Mouse (Mus musculus) spleen, postnatal 10 days (tissue): ENCODE data around the gene S100a10.
A peak's percentile ranks its signal among the peaks of the same experiment; 100 is the strongest.
"Not testable (repeated sequence)": the region's sequence is repeated elsewhere in the genome, so short reads cannot be mapped to it uniquely, and the experiment has no call there.

ENCODE experiments used
- DNase-seq, 2 experiments: peaks; one replicate each; pipeline ENCODE4 v3.0.0; 2021 to 2022; ENCODE audit warnings: low spot score in 2 of 2

The S100a10 gene

DNA sequence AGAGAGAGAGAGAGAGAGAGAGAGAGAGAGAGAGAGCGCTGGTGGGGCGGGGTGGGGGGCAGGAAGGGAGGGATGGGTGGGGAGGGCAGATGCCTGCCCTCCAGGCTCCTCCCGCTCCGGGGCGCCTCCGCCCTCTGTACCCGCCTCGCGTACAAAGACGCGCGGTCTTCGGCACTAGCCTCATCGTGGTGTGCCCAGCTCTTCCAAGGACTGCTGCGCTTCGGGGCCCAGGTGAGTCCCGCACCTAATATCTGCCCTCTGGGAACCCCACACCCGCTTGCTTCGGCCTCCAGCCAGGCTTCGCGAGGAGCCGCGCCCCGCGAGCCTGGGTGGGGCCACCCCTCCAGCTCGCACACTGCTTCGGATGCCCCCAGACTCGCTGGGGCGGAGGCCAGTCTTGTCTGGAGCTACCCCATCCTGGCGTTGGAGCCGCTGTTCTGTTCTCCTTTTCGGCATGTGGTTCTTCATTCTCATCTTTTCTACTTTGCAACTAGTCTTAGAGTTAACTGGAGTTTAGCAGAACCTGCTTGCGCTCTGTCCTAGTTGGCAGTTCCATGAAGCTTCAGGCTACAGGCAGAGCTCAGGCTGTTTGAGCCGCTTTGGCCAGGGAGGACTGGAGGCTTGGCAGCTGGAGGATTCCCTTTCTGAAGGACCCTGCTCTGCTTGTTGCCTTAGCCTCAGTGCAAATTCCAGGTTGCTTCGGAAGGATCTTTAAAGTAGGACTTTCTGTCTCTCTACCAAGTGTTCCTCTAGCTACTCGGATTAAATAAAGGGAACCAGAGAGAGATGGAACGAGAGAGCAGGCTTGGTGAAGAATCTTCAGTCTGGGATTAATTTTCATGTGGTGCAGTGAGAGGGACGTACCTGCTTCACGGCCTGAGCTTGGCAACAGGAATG lies at the start of gene S100a10:
S100a10 (plus strand) TSS at position 100 of the 897 bp plus-strand sequence.
- peak; percentile 47 to 71 for DNase-seq

DNA sequence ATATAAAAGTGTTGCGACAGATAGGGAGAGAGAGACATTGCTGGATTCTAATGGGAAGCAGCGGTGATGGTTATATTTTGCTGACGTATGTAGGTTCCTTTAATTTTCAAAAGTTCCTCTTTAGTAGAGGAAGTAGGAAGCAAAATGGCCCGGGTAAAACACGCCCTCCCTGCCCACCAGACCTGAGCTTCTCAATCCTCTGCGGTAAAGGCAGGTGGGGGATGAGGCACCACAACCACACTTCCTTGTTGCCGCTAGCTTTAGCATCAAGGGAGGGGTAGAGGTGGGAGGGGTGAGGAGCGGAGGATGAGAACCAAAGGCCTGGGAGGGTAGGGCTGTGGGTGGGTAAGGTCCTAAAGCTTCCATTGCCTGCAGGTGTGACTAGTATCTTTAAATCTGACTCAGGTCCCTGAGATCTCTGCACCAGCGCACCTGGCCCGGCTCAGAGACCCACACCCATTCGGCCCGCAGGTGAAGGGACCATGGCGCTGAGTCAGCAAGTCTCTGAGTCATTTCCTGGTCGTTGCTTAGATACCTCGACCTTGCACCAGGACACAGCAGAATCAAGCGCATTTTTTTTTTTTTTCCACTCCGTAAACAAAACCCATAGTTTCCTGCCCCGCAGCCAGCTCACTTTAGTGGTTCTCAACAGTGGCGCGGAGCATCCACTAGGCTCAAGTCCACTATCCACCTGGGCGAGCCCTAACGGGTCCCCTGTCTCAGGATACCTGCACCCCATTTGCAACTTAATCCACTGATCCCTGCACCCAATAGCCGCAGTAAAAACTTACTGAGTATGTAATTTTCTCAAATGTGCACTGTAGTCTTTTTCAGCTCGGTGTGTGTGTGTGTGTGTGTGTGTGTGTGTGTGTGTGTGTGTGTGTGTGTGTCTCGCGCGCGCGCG lies 48.7 kb upstream of the S100a10 start:
- DNase-seq, result peak; percentile 50 to 88

DNA sequence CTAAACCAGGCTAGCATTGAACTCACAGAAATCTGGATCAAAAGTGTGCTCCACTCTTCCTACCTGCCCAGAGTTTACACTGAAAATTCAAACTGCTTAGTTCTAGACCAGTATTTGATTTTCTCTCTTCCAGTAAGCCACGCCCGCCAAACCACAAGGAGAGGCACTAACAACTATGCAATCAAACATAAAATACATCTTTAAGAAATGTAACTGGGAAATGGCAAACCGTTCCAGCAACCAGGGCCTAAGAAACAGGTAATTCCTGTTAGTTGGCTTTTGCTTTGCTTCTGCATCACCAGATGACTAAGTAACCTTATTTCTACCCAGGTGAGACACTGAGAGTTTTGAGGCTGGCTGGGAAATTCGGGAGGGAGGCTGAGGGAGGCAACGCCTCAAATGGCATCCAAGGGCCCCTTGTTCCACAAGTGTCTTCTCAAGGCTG lies 48.0 kb upstream of the S100a10 start:
- peak in 1 of 2 experiments; percentile 16 for DNase-seq

DNA sequence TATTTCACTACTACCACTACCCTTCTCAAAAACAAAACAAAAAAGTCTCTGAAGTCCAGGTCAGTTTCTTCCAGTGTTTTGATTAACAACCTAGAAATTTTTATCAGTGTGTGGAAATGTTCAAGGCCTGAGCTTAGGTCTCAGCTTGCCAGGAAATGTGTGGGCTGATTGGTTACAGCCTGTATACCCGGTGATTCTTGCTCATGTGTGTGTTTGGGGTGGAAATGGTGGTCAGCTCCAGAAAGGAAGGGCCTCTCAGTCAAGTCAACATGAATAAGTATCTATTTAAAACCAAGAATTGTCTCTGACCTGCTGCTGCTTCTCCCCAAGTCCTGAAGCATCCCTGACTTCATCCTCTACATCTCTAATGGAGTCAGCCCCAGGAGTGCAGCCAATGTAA lies 45.6 kb upstream of the S100a10 start:
- DNase-seq, result no peak

DNA sequence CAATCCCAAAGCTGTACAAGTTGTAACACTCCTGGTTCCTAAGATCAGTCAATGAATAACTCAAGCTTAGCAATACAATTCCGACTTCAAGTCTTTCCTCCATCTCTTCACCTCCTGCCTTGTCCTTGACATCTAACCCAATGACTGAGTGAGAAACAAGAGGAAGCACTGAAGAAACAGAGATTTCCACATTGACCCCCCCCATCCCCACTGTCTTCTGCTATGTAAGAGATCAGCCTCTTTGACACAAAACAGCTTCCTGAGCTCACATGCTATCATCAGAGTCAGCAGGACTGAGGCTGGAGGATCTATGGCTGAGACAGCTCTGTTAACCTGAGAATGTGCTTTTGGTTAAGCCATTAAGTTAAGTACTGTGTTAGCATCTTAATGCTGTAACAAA lies 43.8 kb upstream of the S100a10 start:
- DNase-seq, result no peak

DNA sequence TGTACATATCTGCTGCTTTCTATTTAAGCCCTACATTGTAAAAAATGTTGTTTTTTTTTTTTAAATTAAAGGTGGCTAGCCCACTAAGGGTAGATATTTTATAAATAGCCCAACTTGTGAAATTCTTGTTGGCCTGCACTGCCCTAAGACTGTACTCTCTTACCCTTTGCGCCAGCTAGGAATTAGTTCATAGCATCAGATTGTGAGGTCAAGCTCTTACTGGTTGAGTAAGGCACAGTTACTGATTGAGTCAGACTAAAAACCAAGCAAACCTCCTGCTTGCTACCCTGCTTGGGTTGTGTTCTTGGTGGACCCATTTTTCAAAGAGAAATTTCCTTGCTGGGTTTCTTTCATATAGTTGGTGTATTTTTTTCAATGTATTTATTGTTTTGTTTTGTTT lies 43.1 kb upstream of the S100a10 start:
- no peak for DNase-seq

DNA sequence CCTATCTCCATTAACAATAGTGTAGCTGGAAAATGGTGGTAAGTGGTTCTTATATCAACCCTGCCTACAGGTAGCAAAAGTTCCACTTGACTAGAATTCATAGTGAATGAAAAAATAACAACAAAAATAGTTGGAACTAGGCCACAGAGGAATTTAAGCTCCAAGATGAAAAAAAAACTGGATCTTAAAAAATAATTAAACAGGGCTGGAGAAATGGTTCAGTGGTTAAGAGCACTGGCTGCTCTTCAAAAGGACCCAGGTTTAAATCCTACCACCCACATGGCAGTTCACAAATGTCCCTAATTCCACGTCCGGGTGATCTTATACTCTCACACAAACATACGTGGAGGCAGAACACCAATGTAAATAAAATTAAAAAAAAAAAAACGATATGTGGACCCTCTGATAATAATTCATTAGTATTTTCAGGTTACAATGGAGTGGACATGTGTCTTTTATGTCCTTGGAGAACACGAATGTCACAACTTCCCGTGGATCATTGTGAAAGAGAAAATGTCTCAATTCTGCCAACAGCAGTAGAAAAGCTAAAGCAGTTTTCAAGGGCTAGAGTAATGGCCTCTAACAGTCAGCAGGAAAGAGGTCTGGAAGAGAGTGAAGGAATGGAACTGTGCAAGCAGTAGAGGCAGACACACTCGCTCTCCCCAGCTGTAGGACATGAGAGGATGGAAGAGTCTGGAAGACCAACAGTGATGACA lies 42.3 kb upstream of the S100a10 start:
- DNase-seq, result no peak

DNA sequence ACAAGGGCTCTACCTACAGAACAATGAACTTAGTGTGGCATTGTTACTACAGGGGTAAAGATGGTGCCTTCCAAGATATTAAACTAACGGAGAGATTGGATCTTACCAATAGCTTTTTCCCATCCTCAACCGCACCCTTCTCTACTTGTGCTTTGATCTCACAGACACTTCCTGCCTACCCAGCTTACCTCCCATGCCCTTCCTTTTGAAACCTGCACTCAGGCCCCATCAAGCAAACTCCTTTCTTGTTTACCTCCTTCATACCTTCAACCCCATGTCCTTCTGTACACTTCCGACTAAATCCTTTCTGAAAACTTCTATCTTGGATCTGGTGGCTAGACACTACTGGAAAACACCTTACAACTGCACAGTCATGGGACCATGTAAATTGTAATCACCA lies 40.3 kb upstream of the S100a10 start:
- no peak for DNase-seq

DNA sequence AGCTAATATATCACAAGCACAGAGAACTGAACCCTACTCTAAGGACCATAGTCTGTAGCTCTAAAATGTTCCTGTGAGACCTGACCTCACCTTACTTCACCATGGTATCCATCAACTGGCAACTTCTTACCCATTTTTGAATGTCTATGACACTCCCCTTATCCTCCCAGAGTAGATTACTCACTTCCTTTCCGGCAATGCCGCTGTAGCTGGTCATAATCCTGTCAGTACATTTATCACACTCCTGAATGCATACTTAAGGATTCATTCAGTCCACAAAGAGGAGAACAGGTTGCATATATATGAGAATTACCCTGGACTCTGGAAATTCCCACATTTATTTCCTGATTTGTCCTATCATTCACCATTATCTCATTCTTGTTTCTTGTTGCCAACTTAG lies 37.5 kb upstream of the S100a10 start:
- no peak for DNase-seq

DNA sequence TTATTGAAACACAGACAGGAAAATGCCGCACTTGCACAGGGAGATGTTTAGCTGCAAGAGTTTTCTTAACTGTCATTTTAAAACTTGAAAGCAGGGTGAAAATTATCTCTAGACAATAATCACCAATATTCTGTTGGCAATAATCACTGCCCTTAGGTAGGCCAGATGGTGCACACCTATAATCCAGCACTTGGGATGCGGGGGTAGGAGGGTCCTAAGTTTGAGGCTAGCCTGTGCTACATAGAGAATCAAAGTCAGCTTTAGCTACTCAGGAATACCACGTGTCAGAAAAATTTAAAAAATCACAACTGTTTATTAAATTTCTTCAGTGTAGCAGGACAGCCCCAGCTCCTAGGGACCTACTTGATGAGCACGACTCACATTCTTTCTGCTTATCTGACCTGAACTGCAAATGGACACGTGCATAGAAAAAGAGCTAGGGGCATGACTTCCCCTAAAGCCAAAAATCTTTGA lies 35.0 kb upstream of the S100a10 start:
- no peak for DNase-seq

DNA sequence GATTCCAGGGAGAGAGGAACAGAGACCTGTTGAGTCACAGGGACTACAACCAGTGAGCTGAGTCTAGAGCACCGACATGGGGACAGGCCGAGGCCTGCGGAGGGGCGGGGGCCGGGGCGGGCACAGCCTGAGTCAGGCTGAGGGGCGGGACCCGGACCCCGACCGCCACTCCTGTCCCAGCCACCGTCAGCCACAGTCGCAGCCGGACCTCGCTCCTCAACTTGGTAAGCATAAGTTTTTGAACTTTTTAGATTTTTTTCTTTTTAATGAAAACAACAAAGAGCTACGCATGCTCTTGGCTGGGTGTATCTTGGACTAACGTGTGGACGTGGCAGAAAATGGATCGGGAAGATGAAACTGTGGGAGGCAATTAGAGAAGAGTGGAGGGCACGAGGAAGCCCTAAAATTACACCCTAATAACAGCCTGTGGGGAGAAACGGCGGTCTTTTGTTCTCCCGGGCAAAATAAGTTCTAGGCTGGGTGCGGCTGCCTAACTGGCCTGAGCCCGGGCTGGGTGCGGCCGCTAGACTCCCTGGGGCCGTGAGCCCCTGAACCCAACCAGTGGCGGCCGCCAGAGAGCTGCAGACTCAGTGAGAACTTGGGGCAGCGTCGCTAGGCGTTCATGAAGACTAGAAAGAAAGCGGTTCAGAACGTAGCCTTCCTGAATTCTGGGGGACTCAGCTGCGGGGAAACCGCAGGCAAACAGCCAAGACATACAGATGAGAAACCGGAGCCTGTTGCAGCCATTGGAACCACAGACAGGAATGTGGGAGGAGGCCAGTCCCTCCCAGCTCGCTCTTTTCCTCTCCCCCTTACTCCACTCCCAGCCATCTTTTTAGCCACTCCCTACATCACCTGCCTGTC lies 34.3 kb upstream of the S100a10 start, which contains the start of gene S100a11:
S100a11 (plus strand) TSS at position 159 of the 864 bp plus-strand sequence.
- peak; percentile 31 to 59 for DNase-seq

DNA sequence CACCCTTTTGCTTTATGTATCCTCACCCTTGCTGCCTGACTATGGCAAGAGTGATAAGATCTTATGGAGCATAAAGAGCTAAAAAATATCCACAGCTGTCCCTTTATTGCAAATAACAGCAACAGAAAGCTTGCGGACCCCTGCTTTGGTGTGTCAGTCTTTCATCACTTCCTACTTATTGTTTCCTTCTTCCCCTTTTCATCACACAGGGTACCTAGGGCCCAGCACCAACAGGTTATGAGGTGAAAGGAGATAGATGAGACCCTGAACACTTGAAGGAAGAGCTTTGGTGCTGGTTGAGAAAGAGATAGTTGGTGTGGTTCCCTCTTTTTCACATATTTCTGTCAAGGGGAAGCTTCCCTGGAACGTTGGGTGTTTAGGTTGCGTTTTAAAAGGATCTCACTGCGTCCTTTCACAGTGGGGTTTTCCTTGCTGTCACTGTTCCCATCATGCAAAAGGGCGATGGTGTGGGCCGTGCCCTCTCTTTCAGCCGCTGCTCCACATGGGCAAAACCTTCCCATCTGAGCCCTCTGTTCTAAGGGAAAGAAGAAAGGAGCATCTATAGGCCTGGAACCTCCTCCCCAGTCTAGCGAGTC lies 33.3 kb upstream of the S100a10 start:
- DNase-seq, result no peak

DNA sequence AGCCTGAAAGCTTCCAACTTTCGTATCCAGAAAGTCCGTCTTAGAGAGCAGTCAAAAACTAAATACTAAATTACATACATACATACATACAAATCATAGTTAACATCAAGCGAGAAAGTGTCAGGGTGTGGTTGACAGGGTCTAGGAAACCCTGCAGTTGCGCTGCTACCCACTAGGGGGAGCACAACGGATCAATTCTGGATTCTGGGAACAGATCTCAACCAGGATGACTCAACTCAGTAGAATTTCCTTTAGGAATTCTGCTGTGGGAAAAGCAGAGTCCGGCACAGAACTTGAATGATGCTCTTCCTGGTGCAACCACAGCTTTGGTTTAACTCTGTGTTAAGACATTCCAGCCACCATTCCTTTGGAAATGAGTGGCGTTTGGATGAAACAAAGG lies 32.3 kb upstream of the S100a10 start:
- peak in 1 of 2 experiments; percentile 52 for DNase-seq

DNA sequence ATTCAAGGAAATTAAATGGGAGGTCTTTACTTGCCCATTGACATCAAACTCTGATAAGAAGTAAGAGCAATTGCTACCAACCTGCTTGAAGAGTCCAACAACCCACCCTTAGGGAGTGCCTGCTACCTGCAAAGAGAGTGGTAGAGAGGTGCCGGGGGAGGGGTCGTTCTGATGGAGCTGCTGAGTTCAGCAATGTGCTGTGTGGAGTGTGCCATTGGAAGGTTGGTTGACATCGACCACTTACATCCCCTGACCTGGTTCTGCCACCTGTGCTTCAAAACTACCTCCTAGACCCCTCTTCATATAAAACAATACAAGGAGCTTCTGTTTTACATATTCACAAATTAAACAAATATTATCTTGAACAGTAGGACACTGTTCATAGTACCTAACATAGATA lies 27.6 kb upstream of the S100a10 start:
- DNase-seq, result no peak

DNA sequence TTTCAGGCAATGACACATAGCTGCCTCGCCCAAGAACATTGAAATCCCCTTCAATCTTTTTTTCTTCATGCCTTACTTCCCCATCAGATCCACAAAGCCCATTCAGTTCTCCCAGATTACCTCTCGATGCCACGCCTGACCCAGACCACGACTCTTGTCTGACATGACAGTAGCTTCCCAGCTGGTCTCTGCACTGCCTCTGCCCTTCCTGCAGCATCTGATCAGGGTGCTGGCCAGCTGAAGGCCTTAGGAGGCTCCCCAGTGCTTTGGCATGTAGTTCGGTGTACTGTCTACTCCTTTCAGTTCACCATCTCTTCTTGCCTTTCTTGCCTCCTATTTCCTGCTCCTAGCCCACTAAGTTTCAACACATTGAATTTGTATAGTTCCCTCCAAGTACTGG lies 26.1 kb upstream of the S100a10 start:
- no peak for DNase-seq

DNA sequence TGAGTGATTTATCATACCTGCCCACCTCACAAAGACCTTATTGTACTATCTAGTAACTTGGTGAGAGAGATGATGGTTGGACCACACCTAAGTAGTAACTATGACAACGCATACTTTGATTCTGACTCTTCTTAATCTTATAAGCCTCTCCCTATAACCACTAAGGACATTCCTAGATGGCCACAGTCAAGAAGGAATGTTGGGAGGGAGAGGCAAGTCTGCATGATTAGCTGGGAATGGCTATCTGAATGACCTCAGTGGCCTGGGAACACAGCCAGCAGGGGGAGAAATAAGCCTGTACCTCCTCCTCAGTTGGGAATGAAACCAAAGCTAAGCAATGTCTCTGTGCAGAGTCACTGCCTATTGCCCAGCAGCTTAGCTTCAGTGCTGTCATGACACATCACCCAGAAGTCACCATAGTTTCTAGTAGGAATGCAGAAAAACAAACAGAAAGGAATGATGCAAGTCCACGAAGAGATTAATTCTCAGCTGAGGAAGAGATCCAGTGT lies 17.8 kb upstream of the S100a10 start:
- no peak for DNase-seq

DNA sequence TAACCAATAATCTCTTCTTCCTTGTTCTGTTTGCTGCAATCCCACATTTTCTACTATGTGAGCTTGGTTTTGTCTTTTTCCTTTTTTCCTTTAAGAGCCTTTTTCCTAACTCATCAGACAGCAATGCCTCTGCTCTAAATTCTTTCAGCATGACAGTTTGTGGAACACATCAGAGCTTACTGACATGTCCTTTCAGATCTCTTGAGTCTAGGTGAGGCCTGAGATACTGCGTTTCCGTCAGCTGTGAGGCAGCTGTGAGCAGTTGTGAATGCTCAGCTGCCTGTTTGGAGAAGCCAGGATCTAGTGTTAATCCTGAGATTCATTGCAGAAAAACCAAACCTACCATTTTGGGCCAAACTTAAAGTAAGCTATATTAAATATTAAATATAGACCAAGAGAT lies 16.4 kb upstream of the S100a10 start:
- DNase-seq, result no peak

DNA sequence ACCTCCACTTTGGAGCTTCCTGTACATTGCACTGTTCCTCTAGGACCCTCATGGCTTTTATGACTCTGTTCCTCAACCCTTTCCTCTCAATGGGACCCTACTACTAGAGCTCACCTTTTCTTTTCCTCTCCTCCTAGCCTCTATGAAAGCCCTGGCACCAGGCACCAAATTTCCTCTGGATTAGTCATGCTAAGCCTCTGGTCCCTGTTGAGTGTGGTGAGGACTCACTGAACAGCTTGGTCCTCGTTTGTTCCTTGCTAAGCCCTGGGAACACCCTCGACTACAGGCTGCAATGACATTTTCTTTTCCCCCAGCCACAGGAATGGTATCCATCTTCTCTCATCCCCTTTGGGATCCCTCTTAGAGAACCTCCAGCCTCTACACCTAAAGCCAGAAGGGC lies 13.4 kb upstream of the S100a10 start:
- no peak for DNase-seq

DNA sequence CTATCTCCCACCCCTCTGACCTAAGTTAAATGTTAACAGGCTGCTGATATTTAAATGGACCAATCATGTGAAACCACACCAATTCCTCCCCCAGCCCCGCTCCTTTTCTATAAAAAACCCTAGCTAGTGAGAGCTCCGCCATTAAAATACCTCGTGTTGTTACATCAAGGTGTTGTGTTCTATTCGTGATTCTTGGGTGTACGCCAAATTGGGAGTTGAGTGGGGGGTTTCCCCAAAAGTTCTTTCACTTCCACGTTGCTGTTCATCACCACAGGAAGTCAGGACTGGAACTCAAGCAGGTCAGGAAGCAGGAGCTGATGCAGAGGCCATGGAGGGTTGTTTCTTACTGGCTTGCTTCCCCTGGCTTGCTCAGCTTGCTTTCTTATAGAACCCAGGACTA lies 10.7 kb upstream of the S100a10 start:
- not testable (repeated sequence) for DNase-seq

DNA sequence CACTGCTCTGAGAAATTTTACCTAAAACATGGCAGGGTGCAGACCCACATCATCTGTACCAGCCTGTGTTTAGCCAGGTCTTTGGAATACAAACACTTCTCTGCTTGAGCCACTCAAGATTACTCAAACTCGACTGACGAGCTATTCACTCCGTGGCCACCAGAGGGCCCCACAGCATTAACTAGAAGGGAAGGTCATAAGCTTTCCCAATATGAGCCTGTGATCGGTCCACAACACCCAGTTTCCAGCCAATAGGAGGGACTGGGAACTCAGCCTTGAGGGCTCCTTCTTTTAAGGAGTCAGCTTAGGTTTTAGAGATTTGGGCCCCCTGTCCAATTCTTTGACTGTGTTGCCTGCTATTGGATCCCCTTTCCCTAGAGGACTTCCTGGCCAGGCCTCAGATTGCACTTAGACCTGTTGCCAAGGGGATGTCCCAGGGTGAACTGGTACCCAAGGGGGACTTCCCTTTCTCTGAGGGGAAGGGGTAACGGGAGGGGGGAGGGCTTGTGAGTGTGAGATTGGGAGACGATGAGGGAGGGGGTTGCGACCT lies 7.7 kb upstream of the S100a10 start:
- DNase-seq, result peak; percentile 76 to 88
